ENCODE assay signal across 30 mouse cellular contexts in the genomic region with DNA sequence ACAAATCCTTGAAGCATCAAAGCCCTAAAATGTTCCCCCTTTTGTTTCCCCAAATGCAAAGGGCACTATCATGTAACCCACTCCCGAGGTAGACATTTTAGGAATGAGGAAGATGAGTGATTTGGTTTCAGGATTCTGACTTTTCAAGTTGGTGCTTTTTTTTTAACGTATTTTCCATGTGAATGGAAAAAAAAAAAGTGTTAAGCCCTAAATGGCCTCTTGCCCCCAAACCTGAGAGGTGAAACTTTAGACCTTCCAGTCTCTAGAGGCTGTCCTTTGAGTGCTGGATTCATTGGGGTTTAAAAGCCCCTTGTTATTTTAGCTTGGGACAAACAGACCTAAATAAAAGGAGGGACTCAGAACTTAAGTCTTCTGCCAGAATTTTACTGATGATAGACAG.
DNase-seq lines count a peak whose midpoint lies in the region; ATAC-seq and TF ChIP-seq lines count a peak whose summit lies in the region.
"Had no signal": no experiment of that assay in that cellular context is flagged by ENCODE, and none has a peak within 500 bp of the region (broad histone marks: within the 10 kb centered on the region; RNA-seq: fewer than 3 reads in every experiment).

No protein-coding gene starts in this region.

- H3K4me2 ChIP-seq in lung, embryonic 15.5 days: no peak overlapping the region
- peak overlapping the region; percentile 64; the same call in 1 of the 2 replicates for H3K4me2 ChIP-seq in CH12.LX (ENCODE audit: insufficient read depth, low read depth, poor library complexity, severe bottlenecking)
- H3K4me2 ChIP-seq in intestine, embryonic 16.5 days (ENCODE audit: low read depth, low read length): no peak overlapping the region
- H3K4me2 ChIP-seq: embryonic facial prominence, embryonic 13.5 days; heart, embryonic 12.5 days; hindbrain, embryonic 13.5 days; liver, embryonic 13.5 days; lung, embryonic 14.5 days; midbrain, embryonic 15.5 days; neural tube, embryonic 15.5 days had no signal

- WGBS in lung, embryonic 15.5 days: 35% methylated on average over 2 of the region's 2 CpGs
- 32% methylated on average over 2 of the region's 2 CpGs for WGBS in intestine, embryonic 16.5 days

- no peak overlapping the region for H3K4me3 ChIP-seq in lung, embryonic 15.5 days
- no peak overlapping the region for H3K4me3 ChIP-seq in CH12.LX (replicated peaks in 1 of 3; ENCODE audit: low read depth in 2 of 3, low read length in 2 of 3, poor library complexity in 1 of 3)
- no peak overlapping the region for H3K4me3 ChIP-seq in intestine, embryonic 16.5 days (ENCODE audit: low read length)
- H3K4me3 ChIP-seq: embryonic facial prominence, embryonic 13.5 days; erythroblast, embryonic 14.5 days; heart, embryonic 12.5 days; hindbrain, embryonic 13.5 days; liver, embryonic 13.5 days; midbrain, embryonic 10.5 days; midbrain, embryonic 15.5 days; neural tube, embryonic 15.5 days had no signal

- TF ChIP-seq RAD21 in CH12.LX (IDR thresholded peaks at IDR 0.05; ENCODE audit: low read depth, low read length): no peak

- peaks cover 27% of the 10 kb centered on the region for H3K4me1 ChIP-seq in lung, embryonic 15.5 days
- peaks cover 33 to 82% of the 10 kb centered on the region in 2 experiments for H3K4me1 ChIP-seq in CH12.LX (ENCODE audit: control insufficient read depth in 1 of 2, insufficient read depth in 2 of 2)
- peaks cover 29% of the 10 kb centered on the region for H3K4me1 ChIP-seq in intestine, embryonic 16.5 days (ENCODE audit: control insufficient read depth, insufficient read depth, low read length)
- H3K4me1 ChIP-seq: hindbrain, embryonic 13.5 days; midbrain, embryonic 10.5 days; midbrain, embryonic 15.5 days had no signal

- TF ChIP-seq EP300 in CH12.LX (IDR thresholded peaks at IDR 0.05; ENCODE audit: low read length): peak; percentile 79

- no peaks in the 10 kb centered on the region for H3K27me3 ChIP-seq in lung, embryonic 15.5 days
- H3K27me3 ChIP-seq in CH12.LX (replicated peaks): no peaks in the 10 kb centered on the region
- H3K27me3 ChIP-seq in intestine, embryonic 16.5 days (replicated peaks; ENCODE audit: control insufficient read depth, insufficient read depth, low read length): no peaks in the 10 kb centered on the region
- H3K27me3 ChIP-seq: embryonic facial prominence, embryonic 13.5 days; heart, embryonic 12.5 days; hindbrain, embryonic 13.5 days; liver, embryonic 13.5 days; midbrain, embryonic 15.5 days; neural tube, embryonic 15.5 days had no signal

- dilution Hi-C loops in CH12.LX (cut with MboI; ENCODE audit: extremely low pct_ligation_motif_present, extremely low pct_unique_long_range_greater_than_20kb, low sequenced_read_pairs): no loop called here

- H3K9ac ChIP-seq in lung, embryonic 15.5 days: no peak overlapping the region
- H3K9ac ChIP-seq in CH12.LX (ENCODE audit: insufficient read depth, low read depth): no peak overlapping the region; the same call in 1 of the 2 replicates
- H3K9ac ChIP-seq in intestine, embryonic 16.5 days (ENCODE audit: low read depth, low read length): no peak overlapping the region
- H3K9ac ChIP-seq: embryonic facial prominence, embryonic 13.5 days; heart, embryonic 12.5 days; hindbrain, embryonic 13.5 days; liver, embryonic 13.5 days; lung, embryonic 14.5 days; midbrain, embryonic 15.5 days; neural tube, embryonic 15.5 days had no signal

- no peak for ATAC-seq in lung, embryonic 15.5 days (ENCODE audit: borderline replicate concordance, extremely low read depth, low FRiP score, low TSS enrichment)
- no peak for ATAC-seq in intestine, embryonic 16.5 days
- ATAC-seq in erythroblast, adult 5-6 weeks (replicated peaks; ENCODE audit: low FRiP score, poor library complexity, severe bottlenecking): no peak
- ATAC-seq: inflammation-experienced regulatory T-cells, adult 6 months; midbrain, embryonic 15.5 days had no signal

- H3K9me3 ChIP-seq in lung, embryonic 15.5 days: no peaks in the 10 kb centered on the region
- H3K9me3 ChIP-seq in CH12.LX (replicated peaks; ENCODE audit: low read length): peaks cover 2% of the 10 kb centered on the region
- no peaks in the 10 kb centered on the region for H3K9me3 ChIP-seq in intestine, embryonic 16.5 days (ENCODE audit: control insufficient read depth, low read length)
- H3K9me3 ChIP-seq: embryonic facial prominence, embryonic 13.5 days; heart, embryonic 12.5 days; hindbrain, embryonic 13.5 days; liver, embryonic 13.5 days; midbrain, embryonic 10.5 days; midbrain, embryonic 15.5 days; neural tube, embryonic 15.5 days had no signal

- no peak for DNase-seq in lung, adult 18-20 months
- no peak for DNase-seq in CH12.LX (ENCODE audit: extremely low read depth)
- DNase-seq in R1 (ENCODE audit: low read depth, low spot score): peak; percentile 15
- DNase-seq in thymus, postnatal 0 days (ENCODE audit: low spot score): no peak
- no peak for DNase-seq in adrenal gland, postnatal 10 days
- DNase-seq: adrenal gland, adult 8-10 months; cerebellum, adult 11 months; cerebellum, adult 9-11 months; gastrocnemius, postnatal 36 days; heart, adult 18-20 months; heart, postnatal 4 days; kidney, postnatal 4 days; layer of hippocampus, postnatal 36 days; left cerebral cortex, postnatal 4 days; liver, embryonic 13.5 days; retina, postnatal 1 day; right cerebral cortex, postnatal 14 days; thymus, postnatal 14 days had no signal

- no peak for TF ChIP-seq CTCF in CH12.LX (conservative IDR thresholded peaks at IDR 0.05 in 1 of 2, IDR thresholded peaks at IDR 0.05 in 1 of 2; ENCODE audit: low read depth in 2 of 2, low read length in 2 of 2)

- no peak for TF ChIP-seq POLR2A in CH12.LX (IDR thresholded peaks at IDR 0.05; ENCODE audit: low read depth, low read length)

- no peaks in the 10 kb centered on the region for H3K79me2 ChIP-seq in CH12.LX (replicated peaks; ENCODE audit: control insufficient read depth, extremely low read depth, insufficient read depth, poor library complexity, severe bottlenecking)

- in situ Hi-C loops in CH12.LX (cut with MboI; ENCODE audit: low pct_ligation_motif_present, low pct_unique_long_range_greater_than_20kb, low sequenced_read_pairs): loop anchor here (10.0 kb wide), 1 partner anchor 85 kb away; no protein-coding TSS in a partner anchor

- peaks cover 10% of the 10 kb centered on the region; the same call in 1 of the 2 replicates for H3K36me3 ChIP-seq in lung, embryonic 15.5 days
- peaks cover 17 to 22% of the 10 kb centered on the region in 2 experiments for H3K36me3 ChIP-seq in CH12.LX (replicated peaks in 1 of 2; ENCODE audit: control insufficient read depth in 1 of 2, insufficient read depth in 1 of 2, low read length in 1 of 2)
- peaks cover 7% of the 10 kb centered on the region for H3K36me3 ChIP-seq in intestine, embryonic 16.5 days (ENCODE audit: control insufficient read depth, insufficient read depth, low read length)
- H3K36me3 ChIP-seq: midbrain, embryonic 15.5 days had no signal

- peak overlapping the region; percentile 33 for H3K27ac ChIP-seq in lung, embryonic 15.5 days
- H3K27ac ChIP-seq in CH12.LX (ENCODE audit: insufficient read depth, low read depth): peak overlapping the region; percentile 15; the same call in 1 of the 2 replicates
- peak overlapping the region; percentile 96 for H3K27ac ChIP-seq in intestine, embryonic 16.5 days (ENCODE audit: low read length)
- H3K27ac ChIP-seq: embryonic facial prominence, embryonic 13.5 days; hindbrain, embryonic 13.5 days; liver, embryonic 13.5 days; midbrain, embryonic 10.5 days; midbrain, embryonic 15.5 days; neural tube, embryonic 15.5 days had no signal

TF ChIP-seq in CH12.LX, 34 proteins besides CTCF, POLR2A, EP300 and RAD21:
- TF ChIP-seq USF1 (IDR thresholded peaks at IDR 0.05; ENCODE audit: low read depth, low read length) (no peak), IRF4 (IDR thresholded peaks at IDR 0.05; ENCODE audit: low read depth, low read length) (peak; percentile 38; the same call in 1 of the 2 replicates), MAFK (IDR thresholded peaks at IDR 0.05; ENCODE audit: insufficient replicate concordance, low read length) (no peak), BHLHE40 (IDR thresholded peaks at IDR 0.05; ENCODE audit: low read depth, low read length) (0 out of 2 replicates have a peak, but pooled peaks have one; percentile 20), ZMIZ1 (IDR thresholded peaks at IDR 0.05; ENCODE audit: low read depth, low read length) (no peak), ZNF384 (IDR thresholded peaks at IDR 0.05; ENCODE audit: low read depth, low read length) (peak; percentile 97), MEF2A (IDR thresholded peaks at IDR 0.05; ENCODE audit: borderline replicate concordance, low read depth, low read length) (peak; percentile 28; the same call in 1 of the 2 replicates), ETS1 (conservative IDR thresholded peaks at IDR 0.05; ENCODE audit: low read depth, low read length) (peak; percentile 9; the same call in 1 of the 2 replicates), USF2 (conservative IDR thresholded peaks at IDR 0.05; ENCODE audit: low read depth, low read length) (no peak), HCFC1 (IDR thresholded peaks at IDR 0.05; ENCODE audit: low read depth, low read length) (no peak), ELF1 (IDR thresholded peaks at IDR 0.05; ENCODE audit: low read depth, low read length) (no peak)

Comparison
In these comparisons a context has a peak if more than half of its experiments do, and no peak if none do; other contexts are left out.
1. H3K27ac ChIP-seq: peak in every context shown above with its lines; median percentile 96 in intestine, embryonic 16.5 days; 33 in lung, embryonic 15.5 days; 15 in CH12.LX.